Mouse (Mus musculus) liver, embryonic 16.5 days (tissue): ENCODE measurements around the gene Gm17571. TPM values are rescaled to one million over a fixed set of nuclear protein-coding genes. Genes with fewer than 3 reads are reported as not detected.

Source experiments
- ATAC-seq: fragments of 200-750 bp; cut with Nextera tagmentation; 2 replicates; pipeline ENCODE4 v1.8.0; 2017; ENCODE audit warnings: low read depth, mild to moderate bottlenecking, moderate number of reproducible peaks, moderate library complexity
- H3K27ac ChIP-seq: fragments of 300-500 bp; sonication (generic); 2 replicates; pipeline ENCODE4 v1.5.1; 2014; ENCODE audit warnings: mild to moderate bottlenecking, low read length
- H3K27me3 ChIP-seq: fragments of 300-500 bp; sonication (generic); 2 replicates; pipeline ENCODE4 v1.6.1; 2014; ENCODE audit warnings: low read depth, low read length, mixed read lengths; ENCODE audit not compliant: control insufficient read depth, insufficient read depth
- H3K36me3 ChIP-seq: fragments of 300-500 bp; sonication (generic); 2 replicates; pipeline ENCODE4 v1.6.1; 2014; ENCODE audit warnings: mild to moderate bottlenecking; ENCODE audit not compliant: control insufficient read depth, insufficient read depth
- H3K4me1 ChIP-seq: fragments of 300-500 bp; sonication (generic); 2 replicates; pipeline ENCODE4 v1.6.1; 2014; ENCODE audit warnings: low read depth, low read length, mixed read lengths; ENCODE audit not compliant: control insufficient read depth
- H3K4me2 ChIP-seq: fragments of 300-500 bp; sonication (generic); 2 replicates; pipeline ENCODE4 v1.6.1; 2014; ENCODE audit warnings: low read depth, low read length, mixed read lengths
- H3K4me3 ChIP-seq: fragments of 300-500 bp; sonication (generic); 2 replicates; pipeline ENCODE4 v1.5.1; 2014; ENCODE audit warnings: low read depth, mild to moderate bottlenecking, low read length
- H3K9ac ChIP-seq: fragments of 300-500 bp; sonication (generic); 2 replicates; pipeline ENCODE4 v1.6.1; 2014; ENCODE audit warnings: low read depth, low read length
- H3K9me3 ChIP-seq: fragments of 300-500 bp; sonication (generic); replicated peaks from 2 replicates; pipeline ENCODE4 v1.6.1; 2016; ENCODE audit warnings: low read length; ENCODE audit not compliant: control insufficient read depth
- WGBS: fragments of 180-500 bp; shearing (Covaris S2); extraction: QIAGEN DNeasy Blood & Tissue Kit; methylation state at CpG from one replicate; pipeline ENCODE4 v1.1.7; 2014; ENCODE audit not compliant: insufficient replicate concordance; 5-methylcytosine and 5-hydroxymethylcytosine counted together
- polyA plus RNA-seq: library from polyadenylated mRNA; unstranded; fragments of >200 nt; fragmentation: Nextera tagmentation; extraction: Ambion mirVana; gene quantifications from 2 replicates; pipeline ENCODE4 v1.2.1, GENCODE M21; 2015

Gene Gm17571
- polyA plus RNA-seq = not detected in 2 replicates

GRCm38 (mm10) chr9:13446703-13447285 lies at the start of gene Gm17571:
Gm17571 (minus strand) TSS chr9:13446753.
- Histone ChIP-seq H3K4me3 (no peak within 1 kb of the TSS), H3K27ac (no peak within 1 kb of the TSS), H3K4me1 (no peaks in the 10 kb centered on the region), H3K9me3 (no peaks in the 10 kb centered on the region), H3K9ac (no peak within 1 kb of the TSS), H3K4me2 (no peak within 1 kb of the TSS), H3K36me3 (no peaks in the 10 kb centered on the region), H3K27me3 (no peaks in the 10 kb centered on the region)
- no peak for ATAC-seq
- WGBS = 29% methylated on average over 4 of the region's 4 CpGs

- H3K4me3 ChIP-seq = no peak overlapping the region
- no peak overlapping the region for H3K27ac ChIP-seq
- no peak overlapping the region for H3K9ac ChIP-seq
- no peak for ATAC-seq
- H3K9me3 ChIP-seq = no peaks in the 10 kb centered on the region
- H3K4me1 ChIP-seq = no peaks in the 10 kb centered on the region
- no peak overlapping the region for H3K4me2 ChIP-seq
- H3K27me3 ChIP-seq = no peaks in the 10 kb centered on the region
- H3K36me3 ChIP-seq = no peaks in the 10 kb centered on the region
Measured at GRCm38 (mm10) chr9:13495530-13495929, 49.0 kb upstream of the Gm17571 start.

- Histone ChIP-seq H3K9me3 (no peaks in the 10 kb centered on the region), H3K36me3 (no peaks in the 10 kb centered on the region), H3K9ac (no peak overlapping the region), H3K27me3 (no peaks in the 10 kb centered on the region), H3K4me1 (no peaks in the 10 kb centered on the region), H3K4me2 (no peak overlapping the region), H3K27ac (no peak overlapping the region), H3K4me3 (no peak overlapping the region)
- 56% methylated on average over 2 of the region's 2 CpGs for WGBS
- ATAC-seq = no peak
Measured at GRCm38 (mm10) chr9:13493746-13494145, 47.2 kb upstream of the Gm17571 start.

GRCm38 (mm10) chr9:13492807-13493206 lies 46.3 kb upstream of the Gm17571 start:
- H3K4me2 ChIP-seq = no peak overlapping the region
- H3K27ac ChIP-seq = no peak overlapping the region
- H3K36me3 ChIP-seq = no peaks in the 10 kb centered on the region
- no peaks in the 10 kb centered on the region for H3K4me1 ChIP-seq
- 44% methylated on average over 2 of the region's 2 CpGs for WGBS
- H3K9ac ChIP-seq = no peak overlapping the region
- no peak for ATAC-seq
- no peaks in the 10 kb centered on the region for H3K9me3 ChIP-seq
- no peaks in the 10 kb centered on the region for H3K27me3 ChIP-seq
- H3K4me3 ChIP-seq = no peak overlapping the region

GRCm38 (mm10) chr9:13491854-13492620 lies 45.5 kb upstream of the Gm17571 start:
- Histone ChIP-seq H3K4me3 (no peak overlapping the region), H3K9me3 (no peaks in the 10 kb centered on the region), H3K4me1 (no peaks in the 10 kb centered on the region), H3K36me3 (no peaks in the 10 kb centered on the region), H3K27ac (no peak overlapping the region), H3K27me3 (no peaks in the 10 kb centered on the region), H3K4me2 (no peak overlapping the region), H3K9ac (no peak overlapping the region)
- 56% methylated on average over 9 of the region's 9 CpGs for WGBS
- no peak for ATAC-seq

GRCm38 (mm10) chr9:13491107-13491506 lies 44.6 kb upstream of the Gm17571 start:
- H3K27me3 ChIP-seq = no peaks in the 10 kb centered on the region
- no peak overlapping the region for H3K27ac ChIP-seq
- no peaks in the 10 kb centered on the region for H3K36me3 ChIP-seq
- H3K4me1 ChIP-seq = no peaks in the 10 kb centered on the region
- H3K9me3 ChIP-seq = no peaks in the 10 kb centered on the region
- H3K4me3 ChIP-seq = no peak overlapping the region
- H3K9ac ChIP-seq = no peak overlapping the region
- 26% methylated on average over 1 of the region's 1 CpGs for WGBS
- no peak overlapping the region for H3K4me2 ChIP-seq
- no peak for ATAC-seq

- Histone ChIP-seq H3K36me3 (no peaks in the 10 kb centered on the region), H3K4me3 (no peak overlapping the region), H3K9ac (no peak overlapping the region), H3K9me3 (no peaks in the 10 kb centered on the region), H3K4me2 (no peak overlapping the region), H3K27ac (no peak overlapping the region), H3K4me1 (no peaks in the 10 kb centered on the region), H3K27me3 (no peaks in the 10 kb centered on the region)
- ATAC-seq = no peak
- 41% methylated on average over 1 of the region's 1 CpGs for WGBS
Measured at GRCm38 (mm10) chr9:13485914-13486313, 39.4 kb upstream of the Gm17571 start.

- H3K27ac ChIP-seq = no peak overlapping the region
- 48% methylated on average over 12 of the region's 12 CpGs for WGBS
Measured at GRCm38 (mm10) chr9:13484267-13485240, 38.0 kb upstream of the Gm17571 start.

More at GRCm38 (mm10) chr9:13484267-13485240, 38.0 kb upstream of the Gm17571 start:
- no peaks in the 10 kb centered on the region for H3K4me1 ChIP-seq
- ATAC-seq = no peak
- H3K4me3 ChIP-seq = no peak overlapping the region
- no peaks in the 10 kb centered on the region for H3K27me3 ChIP-seq
- H3K4me2 ChIP-seq = no peak overlapping the region
- no peaks in the 10 kb centered on the region for H3K36me3 ChIP-seq
- no peak overlapping the region for H3K9ac ChIP-seq
- no peaks in the 10 kb centered on the region for H3K9me3 ChIP-seq
